Mouse (Mus musculus) thymus, adult 2 months (tissue): ENCODE data around the gene Islr.

Source experiments
- CTCF ChIP-seq: fragments of 200-500 bp; IDR thresholded peaks from 2 replicates; pipeline ENCODE4 v1.5.1; 2012; ENCODE audit warnings: mild to moderate bottlenecking, control low read depth, low read length, moderate library complexity, borderline replicate concordance; ENCODE audit not compliant: control insufficient read depth, poor library complexity, insufficient read depth; ENCODE audit errors: extremely low read depth
- POLR2A ChIP-seq: fragments of 200-500 bp; IDR thresholded peaks from 2 replicates; pipeline ENCODE4 v1.6.1; 2012; ENCODE audit warnings: mild to moderate bottlenecking, low read length, control low read depth, moderate library complexity; ENCODE audit not compliant: control insufficient read depth, poor library complexity, insufficient read depth; ENCODE audit errors: extremely low read depth

GRCm38 (mm10) chr9:58225915-58226913, 22.1 kb upstream of the Islr start:
- TF ChIP-seq CTCF (no peak), POLR2A (no peak)
